Mouse (Mus musculus) urinary bladder, adult 2 months (tissue): Measurements from ENCODE around the gene Haus5. TPM values are rescaled to one million over a fixed set of nuclear protein-coding genes. Genes with fewer than 3 reads are reported as not detected.

Experiments
- DNase-seq: peaks from one replicate; pipeline ENCODE4 v3.0.0; 2022; ENCODE audit warnings: low spot score
- polyA plus RNA-seq: library from polyadenylated mRNA; depleted of rRNA; stranded (reverse); fragments of >200 nt; gene quantifications from 2 replicates; pipeline ENCODE4 v1.2.3, GENCODE M21; 2012; rRNA removed

The Haus5 gene
- polyA plus RNA-seq, 1 experiment, result 13.2 TPM

GRCm38 (mm10) chr7:30625530-30626384, 39.0 kb downstream of the Haus5 start, which contains the start of gene Cox6b1:
TSS of gene Cox6b1 (minus strand) at chr7:30626151.
- peak; percentile 65 for DNase-seq

- DNase-seq, result no peak
Observed at GRCm38 (mm10) chr7:30619202-30619601, 45.6 kb downstream of the Haus5 start.

GRCm38 (mm10) chr7:30618658-30619057, 46.1 kb downstream of the Haus5 start:
- no peak for DNase-seq

GRCm38 (mm10) chr7:30615049-30615760, 49.6 kb downstream of the Haus5 start:
- no peak for DNase-seq

- DNase-seq, result no peak
Observed at GRCm38 (mm10) chr7:30614454-30614853, 50.3 kb downstream of the Haus5 start.

GRCm38 (mm10) chr7:30613529-30614112, 51.2 kb downstream of the Haus5 start:
- DNase-seq, result no peak

- DNase-seq, result no peak
Observed at GRCm38 (mm10) chr7:30612654-30613402, 52.0 kb downstream of the Haus5 start, which contains the start of gene Upk1a. TSS of gene Upk1a (minus strand) at chr7:30612847.

- no peak for DNase-seq
Observed at GRCm38 (mm10) chr7:30610043-30610442, 54.8 kb downstream of the Haus5 start.

- no peak for DNase-seq
Observed at GRCm38 (mm10) chr7:30608476-30608875, 56.3 kb downstream of the Haus5 start.

- no peak for DNase-seq
Observed at GRCm38 (mm10) chr7:30607706-30608309, 57.0 kb downstream of the Haus5 start.

GRCm38 (mm10) chr7:30604944-30605343, 59.9 kb downstream of the Haus5 start:
- DNase-seq, result no peak

- DNase-seq, result no peak
Observed at GRCm38 (mm10) chr7:30604424-30604823, 60.4 kb downstream of the Haus5 start.

Other genes with a start within 250 kb of the Haus5 start
- gene Hcst, start 245.1 kb downstream of the Haus5 start, polyA plus RNA-seq, result 3.3 and 3.8 TPM in 2 replicates
- gene Nfkbid, start 243.3 kb downstream of the Haus5 start, polyA plus RNA-seq, result 1.8 and 2.0 TPM in 2 replicates
- 4.2 and 4.5 TPM in 2 replicates for gene Aplp1, start 219.5 kb downstream of the Haus5 start, polyA plus RNA-seq
- not detected in 2 replicates for gene Kirrel2, start 207.3 kb downstream of the Haus5 start, polyA plus RNA-seq
- gene Nphs1, start 206.7 kb downstream of the Haus5 start, polyA plus RNA-seq, result not detected in 2 replicates
- not detected in 2 replicates for gene Prodh2, start 171.4 kb downstream of the Haus5 start, polyA plus RNA-seq
- 6.9 and 7.7 TPM in 2 replicates for gene Arhgap33, start 129.9 kb downstream of the Haus5 start, polyA plus RNA-seq
- 342 and 444 TPM in 2 replicates for gene Hspb6, start 112.8 kb downstream of the Haus5 start, polyA plus RNA-seq
- 11.0 and 12.0 TPM in 2 replicates for gene Proser3, start 112.7 kb downstream of the Haus5 start, polyA plus RNA-seq
- 33.8 and 36.5 TPM in 2 replicates for gene Lin37, start 105.2 kb downstream of the Haus5 start, polyA plus RNA-seq
- gene U2af1l4, start 101.7 kb downstream of the Haus5 start, polyA plus RNA-seq, result 69.1 and 74.1 TPM in 2 replicates
- gene Gm49396, start 101.7 kb downstream of the Haus5 start, polyA plus RNA-seq, result 2.8 and 5.1 TPM in 2 replicates
- 151 and 174 TPM in 2 replicates for gene Psenen, start 101.4 kb downstream of the Haus5 start, polyA plus RNA-seq
- gene Igflr1, start 99.6 kb downstream of the Haus5 start, polyA plus RNA-seq, result 3.6 and 4.9 TPM in 2 replicates
- 38.3 and 40.2 TPM in 2 replicates for gene Kmt2b, start 76.3 kb downstream of the Haus5 start, polyA plus RNA-seq
- gene Zbtb32, start 66.1 kb downstream of the Haus5 start, polyA plus RNA-seq, result 1.8 and 2.4 TPM in 2 replicates
- 2,098 and 2,832 TPM in 2 replicates for gene Upk1a, start 52.1 kb downstream of the Haus5 start, polyA plus RNA-seq
- gene Cox6b1, start 38.8 kb downstream of the Haus5 start, polyA plus RNA-seq, result 703 and 875 TPM in 2 replicates
- not detected in 2 replicates for gene Etv2, start 29.1 kb downstream of the Haus5 start, polyA plus RNA-seq
- 58.5 and 64.1 TPM in 2 replicates for gene Rbm42, start 14.7 kb downstream of the Haus5 start, polyA plus RNA-seq
- gene Pmis2, start 6.6 kb upstream of the Haus5 start, polyA plus RNA-seq, result not detected in 2 replicates
- gene 2200002J24Rik, start 33.9 kb upstream of the Haus5 start, polyA plus RNA-seq, result not detected in 2 replicates
- 0.03 TPM in 1 of 2 replicates, not detected in the other for gene Atp4a, start 47.2 kb upstream of the Haus5 start, polyA plus RNA-seq
- gene Tmem147, start 64.5 kb upstream of the Haus5 start, polyA plus RNA-seq, result 97.6 and 129 TPM in 2 replicates
- not detected in 2 replicates for gene Gapdhs, start 78.7 kb upstream of the Haus5 start, polyA plus RNA-seq
- 17.9 and 21.2 TPM in 2 replicates for gene Sbsn, start 86.5 kb upstream of the Haus5 start, polyA plus RNA-seq
- 9.8 and 16.2 TPM in 2 replicates for gene Dmkn, start 98.8 kb upstream of the Haus5 start, polyA plus RNA-seq
- 29.5 and 47.2 TPM in 2 replicates for gene Krtdap, start 122.9 kb upstream of the Haus5 start, polyA plus RNA-seq
- 0.46 and 0.55 TPM in 2 replicates for gene Ffar2, start 158.8 kb upstream of the Haus5 start, polyA plus RNA-seq
- gene Ffar3, start 191.2 kb upstream of the Haus5 start, polyA plus RNA-seq, result not detected in 2 replicates
- not detected in 2 replicates for gene Ffar1, start 196.6 kb upstream of the Haus5 start, polyA plus RNA-seq
- gene Cd22, start 215.3 kb upstream of the Haus5 start, polyA plus RNA-seq, result 0.49 and 0.58 TPM in 2 replicates
- 0.81 and 1.1 TPM in 2 replicates for gene Mag, start 249.9 kb upstream of the Haus5 start, polyA plus RNA-seq